Mouse (Mus musculus): ENCODE measurements around the gene Slc1a1. TPM values are rescaled to one million over a fixed set of nuclear protein-coding genes. Genes with fewer than 3 reads are reported as not detected.

Slc1a1 gene
- polyA plus RNA-seq (2014; fragmentation: Nextera tagmentation; extraction: Ambion mirVana), result 1.2 TPM in 2 replicates

GRCm38 (mm10) chr19:28834798-28835499 is at the start of gene Slc1a1:
Gene Slc1a1, plus strand, starts transcription at chr19:28835049.
- H3K27me3 ChIP-seq (ENCODE audit: control insufficient read depth, insufficient read depth, low read length), result peaks cover 12% of the 10 kb centered on the region
- peak; percentile 72 for DNase-seq (ENCODE audit: low spot score)
- peak; percentile 79 for ATAC-seq (ENCODE audit: low FRiP score)
- peak within 1 kb of the TSS; percentile 97 for H3K4me2 ChIP-seq (replicated peaks; ENCODE audit: low read depth, low read length)
- under 1% methylated on average over 61 of the region's 68 CpGs for WGBS
- H3K27ac ChIP-seq (ENCODE audit: low read depth, low read length), result no peak within 1 kb of the TSS
- H3K4me3 ChIP-seq (ENCODE audit: low read depth, low read length), result peak within 1 kb of the TSS; percentile 59
- H3K9me3 ChIP-seq (ENCODE audit: control insufficient read depth, low read length), result no peaks in the 10 kb centered on the region
- H3K36me3 ChIP-seq (ENCODE audit: control insufficient read depth, insufficient read depth, low read length), result no peaks in the 10 kb centered on the region
- H3K9ac ChIP-seq (ENCODE audit: low read depth, low read length), result peak within 1 kb of the TSS; percentile 56
- no peaks in the 10 kb centered on the region for H3K4me1 ChIP-seq (replicated peaks; ENCODE audit: control insufficient read depth, insufficient read depth, low read length)

- no peaks in the 10 kb centered on the region for H3K27me3 ChIP-seq (ENCODE audit: control insufficient read depth, insufficient read depth, low read length)
- no peak overlapping the region for H3K4me2 ChIP-seq (replicated peaks; ENCODE audit: low read depth, low read length)
- H3K9me3 ChIP-seq (ENCODE audit: control insufficient read depth, low read length), result no peaks in the 10 kb centered on the region
- H3K4me3 ChIP-seq (ENCODE audit: low read depth, low read length), result no peak overlapping the region
- ATAC-seq (ENCODE audit: low FRiP score) (no peak), DNase-seq (ENCODE audit: low spot score) (no peak)
- H3K27ac ChIP-seq (ENCODE audit: low read depth, low read length), result no peak overlapping the region
- H3K4me1 ChIP-seq (replicated peaks; ENCODE audit: control insufficient read depth, insufficient read depth, low read length), result no peaks in the 10 kb centered on the region
- 71% methylated on average over 1 of the region's 1 CpGs for WGBS
- H3K36me3 ChIP-seq (ENCODE audit: control insufficient read depth, insufficient read depth, low read length), result no peaks in the 10 kb centered on the region
- no peak overlapping the region for H3K9ac ChIP-seq (ENCODE audit: low read depth, low read length)
Observed at GRCm38 (mm10) chr19:28790196-28790595, 44.7 kb upstream of the Slc1a1 start.

GRCm38 (mm10) chr19:28793307-28793706 is 41.5 kb upstream of the Slc1a1 start:
- H3K4me1 ChIP-seq (replicated peaks; ENCODE audit: control insufficient read depth, insufficient read depth, low read length), result no peaks in the 10 kb centered on the region
- H3K9me3 ChIP-seq (ENCODE audit: control insufficient read depth, low read length), result no peaks in the 10 kb centered on the region
- H3K27ac ChIP-seq (ENCODE audit: low read depth, low read length), result no peak overlapping the region
- no peaks in the 10 kb centered on the region for H3K36me3 ChIP-seq (ENCODE audit: control insufficient read depth, insufficient read depth, low read length)
- DNase-seq (ENCODE audit: low spot score) (no peak), ATAC-seq (ENCODE audit: low FRiP score) (no peak)
- H3K4me3 ChIP-seq (ENCODE audit: low read depth, low read length), result no peak overlapping the region
- 85% methylated on average over 2 of the region's 2 CpGs for WGBS
- H3K27me3 ChIP-seq (ENCODE audit: control insufficient read depth, insufficient read depth, low read length), result no peaks in the 10 kb centered on the region
- no peak overlapping the region for H3K9ac ChIP-seq (ENCODE audit: low read depth, low read length)
- no peak overlapping the region for H3K4me2 ChIP-seq (replicated peaks; ENCODE audit: low read depth, low read length)

GRCm38 (mm10) chr19:28796146-28796848 is 38.6 kb upstream of the Slc1a1 start:
- Histone ChIP-seq H3K9me3 (ENCODE audit: control insufficient read depth, low read length) (no peaks in the 10 kb centered on the region), H3K4me1 (replicated peaks; ENCODE audit: control insufficient read depth, insufficient read depth, low read length) (no peaks in the 10 kb centered on the region), H3K4me3 (ENCODE audit: low read depth, low read length) (no peak overlapping the region), H3K27ac (ENCODE audit: low read depth, low read length) (no peak overlapping the region), H3K9ac (ENCODE audit: low read depth, low read length) (no peak overlapping the region), H3K27me3 (ENCODE audit: control insufficient read depth, insufficient read depth, low read length) (no peaks in the 10 kb centered on the region), H3K4me2 (replicated peaks; ENCODE audit: low read depth, low read length) (no peak overlapping the region), H3K36me3 (ENCODE audit: control insufficient read depth, insufficient read depth, low read length) (no peaks in the 10 kb centered on the region)
- WGBS, result 73% methylated on average over 5 of the region's 5 CpGs
- ATAC-seq (ENCODE audit: low FRiP score) (no peak), DNase-seq (ENCODE audit: low spot score) (no peak)

DNA sequence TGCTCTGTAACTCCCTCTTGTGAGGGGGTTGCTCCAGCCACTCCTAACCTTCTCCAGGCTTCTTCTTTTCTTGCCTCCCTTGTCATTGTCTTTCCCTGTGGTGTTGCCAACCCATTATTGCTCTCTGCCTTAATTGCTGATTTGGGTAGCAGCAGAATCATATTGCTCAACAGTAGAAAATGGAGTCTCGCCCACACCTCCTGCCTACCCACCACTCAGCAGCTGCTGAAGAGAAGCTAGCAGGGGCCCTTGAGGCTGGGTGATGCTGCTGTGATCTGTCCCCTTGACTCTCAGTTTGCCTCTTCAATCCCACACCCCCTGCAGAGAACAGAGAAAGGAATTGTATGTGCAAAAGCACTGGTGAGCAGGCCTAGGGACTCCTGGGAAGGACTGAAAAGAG is 37.9 kb upstream of the Slc1a1 start:
- WGBS, result 82% methylated on average over 1 of the region's 1 CpGs
- no peak overlapping the region for H3K9ac ChIP-seq (ENCODE audit: low read depth, low read length)
- no peaks in the 10 kb centered on the region for H3K36me3 ChIP-seq (ENCODE audit: control insufficient read depth, insufficient read depth, low read length)
- ATAC-seq (ENCODE audit: low FRiP score) (no peak), DNase-seq (ENCODE audit: low spot score) (no peak)
- no peak overlapping the region for H3K4me3 ChIP-seq (ENCODE audit: low read depth, low read length)
- no peak overlapping the region for H3K27ac ChIP-seq (ENCODE audit: low read depth, low read length)
- H3K4me2 ChIP-seq (replicated peaks; ENCODE audit: low read depth, low read length), result no peak overlapping the region
- H3K4me1 ChIP-seq (replicated peaks; ENCODE audit: control insufficient read depth, insufficient read depth, low read length), result no peaks in the 10 kb centered on the region
- no peaks in the 10 kb centered on the region for H3K27me3 ChIP-seq (ENCODE audit: control insufficient read depth, insufficient read depth, low read length)
- no peaks in the 10 kb centered on the region for H3K9me3 ChIP-seq (ENCODE audit: control insufficient read depth, low read length)

- H3K4me1 ChIP-seq (replicated peaks; ENCODE audit: control insufficient read depth, insufficient read depth, low read length), result no peaks in the 10 kb centered on the region
- no peak overlapping the region for H3K4me3 ChIP-seq (ENCODE audit: low read depth, low read length)
- no peaks in the 10 kb centered on the region for H3K27me3 ChIP-seq (ENCODE audit: control insufficient read depth, insufficient read depth, low read length)
- H3K9me3 ChIP-seq (ENCODE audit: control insufficient read depth, low read length), result no peaks in the 10 kb centered on the region
- DNase-seq (ENCODE audit: low spot score), result no peak
- no peak overlapping the region for H3K9ac ChIP-seq (ENCODE audit: low read depth, low read length)
- no peaks in the 10 kb centered on the region for H3K36me3 ChIP-seq (ENCODE audit: control insufficient read depth, insufficient read depth, low read length)
- no peak overlapping the region for H3K27ac ChIP-seq (ENCODE audit: low read depth, low read length)
- 89% methylated on average over 6 of the region's 6 CpGs for WGBS
- ATAC-seq (ENCODE audit: low FRiP score), result no peak
- H3K4me2 ChIP-seq (replicated peaks; ENCODE audit: low read depth, low read length), result no peak overlapping the region
Observed at GRCm38 (mm10) chr19:28797611-28798010, 37.2 kb upstream of the Slc1a1 start.

GRCm38 (mm10) chr19:28800448-28800847 is 34.4 kb upstream of the Slc1a1 start:
- H3K36me3 ChIP-seq (ENCODE audit: control insufficient read depth, insufficient read depth, low read length), result no peaks in the 10 kb centered on the region
- no peaks in the 10 kb centered on the region for H3K4me1 ChIP-seq (replicated peaks; ENCODE audit: control insufficient read depth, insufficient read depth, low read length)
- H3K4me2 ChIP-seq (replicated peaks; ENCODE audit: low read depth, low read length), result no peak overlapping the region
- 48% methylated on average over 6 of the region's 6 CpGs for WGBS
- no peak for DNase-seq (ENCODE audit: low spot score)
- no peaks in the 10 kb centered on the region for H3K27me3 ChIP-seq (ENCODE audit: control insufficient read depth, insufficient read depth, low read length)
- H3K9me3 ChIP-seq (ENCODE audit: control insufficient read depth, low read length), result no peaks in the 10 kb centered on the region
- no peak overlapping the region for H3K9ac ChIP-seq (ENCODE audit: low read depth, low read length)
- no peak for ATAC-seq (ENCODE audit: low FRiP score)
- no peak overlapping the region for H3K4me3 ChIP-seq (ENCODE audit: low read depth, low read length)
- no peak overlapping the region for H3K27ac ChIP-seq (ENCODE audit: low read depth, low read length)

GRCm38 (mm10) chr19:28806276-28806675 is 28.6 kb upstream of the Slc1a1 start:
- Histone ChIP-seq H3K4me1 (replicated peaks; ENCODE audit: control insufficient read depth, insufficient read depth, low read length) (no peaks in the 10 kb centered on the region), H3K27ac (ENCODE audit: low read depth, low read length) (no peak overlapping the region), H3K9ac (ENCODE audit: low read depth, low read length) (no peak overlapping the region), H3K4me3 (ENCODE audit: low read depth, low read length) (no peak overlapping the region), H3K4me2 (replicated peaks; ENCODE audit: low read depth, low read length) (no peak overlapping the region), H3K36me3 (ENCODE audit: control insufficient read depth, insufficient read depth, low read length) (no peaks in the 10 kb centered on the region), H3K9me3 (ENCODE audit: control insufficient read depth, low read length) (no peaks in the 10 kb centered on the region), H3K27me3 (ENCODE audit: control insufficient read depth, insufficient read depth, low read length) (no peaks in the 10 kb centered on the region)
- ATAC-seq (ENCODE audit: low FRiP score) (no peak), DNase-seq (ENCODE audit: low spot score) (no peak)
- WGBS, result 90% methylated on average over 6 of the region's 6 CpGs
